Mouse (Mus musculus) erythroblast, embryonic 14.5 days (primary cell): Measurements from ENCODE around the gene Mettl23.

Source experiments
- GATA1 ChIP-seq: IDR thresholded peaks from 2 replicates; pipeline ENCODE4 v1.6.1; 2012; ENCODE audit warnings: low read length, inconsistent platforms, mixed read lengths
- TAL1 ChIP-seq: IDR thresholded peaks from 3 replicates; pipeline ENCODE4 v1.6.1; 2012; ENCODE audit warnings: low read length, inconsistent platforms, mixed read lengths

DNA sequence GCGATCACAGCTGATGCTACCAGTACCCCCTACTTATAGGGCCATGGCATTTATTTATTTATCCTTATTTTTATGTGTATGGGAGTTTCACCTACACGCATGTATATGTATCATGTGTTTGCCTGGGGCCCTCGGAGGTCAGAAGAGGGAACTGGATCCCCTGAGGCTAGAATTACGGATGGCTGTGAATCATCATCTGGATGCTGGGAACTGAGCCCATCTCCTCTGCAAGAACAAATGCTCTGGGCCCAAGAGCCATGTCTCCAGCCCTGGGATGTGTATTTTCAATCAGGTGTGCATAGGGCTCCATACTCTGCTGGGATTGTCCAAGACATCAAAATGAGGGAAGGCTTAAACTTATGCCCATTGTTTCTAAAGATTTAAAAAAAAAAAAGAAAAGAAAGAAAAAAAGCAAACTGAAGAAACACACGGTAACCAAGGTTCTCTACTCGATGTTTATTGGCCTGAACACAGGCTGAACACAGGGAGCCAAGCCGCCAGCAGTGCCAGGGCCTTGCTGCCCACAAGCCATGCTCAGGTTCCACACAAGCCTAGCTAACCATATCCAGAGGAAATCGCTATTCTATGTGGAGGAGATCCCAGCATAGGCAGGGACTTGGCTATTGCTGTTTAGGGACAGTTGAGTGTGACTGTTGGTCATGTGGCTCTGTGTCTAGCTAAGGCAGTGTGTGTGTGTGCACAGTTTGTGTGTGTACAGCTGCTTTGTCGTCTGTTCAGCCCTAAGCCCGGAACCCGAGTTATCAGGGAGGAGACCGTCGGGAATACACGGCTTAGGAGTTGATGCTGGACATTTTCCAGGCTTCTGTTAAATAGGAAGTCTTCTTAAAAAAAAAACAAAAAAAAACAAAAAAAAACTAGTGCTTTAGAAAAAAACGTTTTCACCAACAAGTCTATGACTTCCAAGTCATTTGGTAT, 36.7 kb upstream of the Mettl23 start:
- TF ChIP-seq GATA1, result no peak
- TF ChIP-seq TAL1, result no peak
